Mouse (Mus musculus) regulatory T cell (primary cell): ENCODE data around the gene Micall1.

Source experiments
- in situ Hi-C: fragments of 300-600 bp; cut with MboI, MseI; formaldehyde crosslinking; loops from one replicate; pipeline ENCODE4 v1.15.1; 2025; ENCODE audit warnings: high pct_unique_total_duplicates

Micall1 gene

GRCm38 (mm10) chr15:79130782-79131181 is 22.1 kb downstream of the Micall1 start:
- in situ Hi-C loops = no loop called here

DNA sequence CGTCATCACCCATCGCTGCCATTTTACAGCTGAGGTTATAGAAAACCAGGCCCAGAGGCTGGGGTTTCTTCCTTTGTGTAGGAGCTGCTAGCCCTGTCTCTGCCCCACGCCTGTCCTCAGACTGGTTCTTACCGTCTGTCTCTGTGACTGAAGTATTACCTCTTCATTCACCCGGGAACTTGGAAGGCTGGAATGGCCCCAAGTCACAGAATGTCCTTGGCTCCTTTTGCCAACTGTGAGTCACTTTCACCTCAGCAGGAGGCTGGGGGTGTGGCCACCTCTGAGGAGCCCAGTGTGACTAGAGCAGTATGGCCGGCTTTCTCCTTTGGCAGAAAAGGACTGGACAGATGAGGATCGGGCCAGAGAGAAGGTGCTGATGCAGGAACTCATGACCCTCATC is 22.7 kb downstream of the Micall1 start:
- in situ Hi-C loops = no loop called here

DNA sequence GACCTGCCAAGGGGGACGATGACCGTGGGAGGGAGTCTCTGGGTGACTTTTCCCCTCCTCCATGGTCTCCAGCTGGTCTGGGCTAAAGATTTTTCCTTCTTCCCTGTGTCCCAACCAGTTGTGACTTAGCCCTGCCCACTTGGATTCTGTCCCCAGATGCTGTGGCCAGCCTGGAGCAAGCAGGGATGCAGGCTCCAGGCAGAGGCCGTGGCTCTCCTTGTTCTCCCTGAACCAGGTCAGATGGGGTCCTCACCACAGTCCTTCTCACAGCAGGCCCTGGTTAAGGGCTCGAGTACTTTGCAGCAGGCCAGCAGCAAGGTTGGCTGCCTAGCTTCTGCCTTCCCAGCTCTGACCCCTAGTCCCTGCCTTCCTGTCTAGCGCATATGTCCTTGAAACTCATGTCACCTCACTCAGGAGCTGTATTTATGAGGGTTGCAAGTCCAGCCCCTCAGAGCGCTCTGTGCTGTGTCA is 24.5 kb downstream of the Micall1 start:
- in situ Hi-C loops = no loop called here

GRCm38 (mm10) chr15:79134496-79135270 is 26.0 kb downstream of the Micall1 start:
- in situ Hi-C loops = no loop called here

GRCm38 (mm10) chr15:79135332-79135731 is 26.6 kb downstream of the Micall1 start:
- in situ Hi-C loops = no loop called here

DNA sequence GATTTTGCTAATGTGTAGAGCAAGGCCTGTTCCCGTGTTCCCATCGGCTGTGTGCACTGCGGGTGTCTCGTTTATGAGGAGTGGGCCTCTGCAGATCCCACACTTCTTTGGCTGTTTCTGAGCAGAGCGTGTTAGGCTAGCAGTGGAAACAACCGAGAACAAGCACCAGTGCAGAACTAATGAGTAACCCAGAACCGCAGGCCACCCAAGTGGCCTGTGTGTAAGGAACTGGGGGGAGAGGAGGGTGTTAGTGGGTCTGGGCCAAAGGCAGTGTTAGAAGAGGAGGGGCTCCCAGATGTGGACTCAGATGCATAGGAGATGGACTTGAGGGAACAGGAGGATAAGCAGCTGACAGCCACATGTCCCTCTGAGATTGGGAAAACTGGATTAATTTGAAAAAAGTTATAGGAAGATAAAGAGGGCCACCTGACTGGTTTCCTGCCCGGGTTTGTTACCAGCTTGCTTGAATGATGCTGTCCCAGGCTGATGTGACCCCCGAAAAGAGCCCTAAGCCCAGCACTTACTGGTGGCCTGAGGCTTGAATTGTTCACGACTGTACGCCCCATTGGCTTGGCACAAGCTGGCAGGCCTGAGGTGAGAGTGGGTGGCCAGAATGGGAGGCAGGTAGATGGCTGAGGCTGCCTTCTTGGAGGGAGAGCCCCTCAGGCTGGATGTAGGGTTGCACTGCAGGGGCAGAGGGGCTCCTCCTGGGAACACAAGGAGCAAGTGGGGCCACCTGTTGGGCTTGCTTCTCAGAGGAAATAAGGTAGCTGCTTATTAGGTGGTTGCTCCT is 27.3 kb downstream of the Micall1 start:
- in situ Hi-C loops = no loop called here

GRCm38 (mm10) chr15:79139640-79140039 is 30.9 kb downstream of the Micall1 start:
- in situ Hi-C loops = no loop called here

DNA sequence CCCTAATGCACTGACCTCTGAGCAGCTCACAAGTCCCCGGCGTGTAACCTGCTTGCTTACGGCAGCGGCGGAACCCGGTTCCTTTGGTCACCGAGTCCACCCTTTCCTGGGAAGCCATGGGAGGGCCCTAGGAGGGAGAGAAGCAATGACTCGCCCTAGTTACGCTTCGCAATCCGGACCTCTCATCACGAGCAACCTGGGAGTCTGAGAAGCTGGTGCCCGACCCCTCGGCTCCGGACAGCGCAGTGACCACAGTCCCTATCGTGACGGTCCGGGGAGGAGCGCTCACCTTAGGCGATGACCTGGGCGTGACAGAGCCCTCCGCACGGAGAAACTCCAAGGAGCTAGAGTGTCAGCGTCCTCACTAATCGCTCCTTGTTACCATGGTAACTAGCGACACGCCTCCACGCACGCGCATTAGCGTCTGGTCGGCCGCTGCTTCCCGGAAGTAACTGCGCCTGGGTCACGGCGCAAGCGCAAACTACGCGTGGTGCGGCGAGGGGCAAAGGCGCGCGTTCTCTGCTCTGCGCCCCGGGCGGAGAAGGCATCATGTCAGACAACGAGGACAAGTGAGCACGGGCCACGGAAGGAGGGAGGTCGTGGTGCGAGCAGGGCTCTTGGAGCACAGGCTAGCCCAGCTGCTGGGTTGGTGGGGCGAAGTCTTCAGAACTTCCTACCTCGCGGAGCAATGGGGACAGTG is 32.3 kb downstream of the Micall1 start, which contains the start of the genes Polr2f and 1700088E04Rik:
Polr2f (plus strand) TSS at position 144 of the 700 bp plus-strand sequence.
1700088E04Rik (minus strand) TSS at position 388 of the 700 bp plus-strand sequence.
- in situ Hi-C loops = no loop called here

DNA sequence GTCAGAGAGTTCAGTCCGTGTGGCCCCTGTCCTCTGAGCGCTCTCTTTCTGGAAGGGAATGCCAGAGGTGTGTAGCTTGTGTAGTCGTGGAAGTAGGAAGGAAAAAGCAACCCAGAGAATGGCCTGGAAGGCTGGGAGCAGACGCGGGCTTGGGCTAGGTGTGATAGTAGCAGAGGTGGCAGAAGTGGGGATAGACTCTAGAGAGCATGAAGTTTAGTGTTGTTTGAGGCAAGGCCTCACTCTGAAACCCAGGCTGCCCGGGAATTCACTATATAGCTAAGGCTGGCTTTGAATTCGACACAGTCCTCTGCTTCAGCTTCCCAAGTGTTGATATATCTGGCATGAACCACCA is 32.8 kb downstream of the Micall1 start:
- in situ Hi-C loops = no loop called here

GRCm38 (mm10) chr15:79143316-79143715 is 34.6 kb downstream of the Micall1 start:
- in situ Hi-C loops = no loop called here

DNA sequence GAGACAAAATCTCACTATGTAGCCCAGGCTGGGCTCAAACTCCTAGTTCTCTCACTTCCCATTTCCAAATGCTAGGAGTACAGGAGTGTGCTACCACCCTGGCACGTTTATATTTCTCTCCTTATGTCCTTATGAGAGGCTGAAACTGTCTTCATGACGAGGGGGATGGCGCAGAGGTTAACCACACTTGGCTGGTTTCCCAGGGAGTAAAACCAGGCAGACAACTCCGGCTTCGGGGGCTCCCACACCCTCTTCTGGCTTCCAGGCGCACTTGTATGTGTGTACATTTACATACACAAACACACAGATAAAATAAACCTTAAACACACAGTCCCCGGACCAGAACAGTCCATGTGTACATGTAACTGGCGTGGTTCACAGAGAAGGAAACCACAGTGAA is 35.3 kb downstream of the Micall1 start:
- in situ Hi-C loops = no loop called here

DNA sequence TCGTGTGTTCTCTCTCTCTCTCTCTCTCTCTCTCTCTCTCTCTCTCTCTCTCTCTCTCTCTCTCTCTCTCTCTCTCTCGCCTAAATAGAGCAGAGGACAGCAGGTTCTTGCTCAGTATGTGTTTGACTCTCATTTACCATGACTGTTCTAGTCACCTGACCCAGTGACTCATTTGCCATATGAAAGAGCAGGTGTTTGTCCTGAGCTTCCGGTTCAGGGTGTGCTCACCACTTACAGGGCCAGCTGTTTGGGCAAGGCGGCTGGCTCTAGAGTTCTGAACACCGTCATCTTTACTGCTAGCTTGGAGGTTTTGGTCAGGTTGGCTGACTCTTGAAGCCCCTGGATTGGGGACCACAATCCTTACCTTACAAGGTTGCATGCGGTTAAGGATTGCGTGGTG is 36.8 kb downstream of the Micall1 start:
- in situ Hi-C loops = no loop called here

- in situ Hi-C loops = no loop called here
These were observed 39.8 kb downstream of the Micall1 start for GRCm38 (mm10) chr15:79148533-79148932.

GRCm38 (mm10) chr15:79151881-79152280 is 43.2 kb downstream of the Micall1 start:
- in situ Hi-C loops = loop anchor here (25.0 kb wide), 1 partner anchor 1860 kb away; no protein-coding TSS in a partner anchor

GRCm38 (mm10) chr15:79152709-79153108 is 44.0 kb downstream of the Micall1 start:
- in situ Hi-C loops = loop anchor here (25.0 kb wide), 1 partner anchor 1860 kb away; no protein-coding TSS in a partner anchor

DNA sequence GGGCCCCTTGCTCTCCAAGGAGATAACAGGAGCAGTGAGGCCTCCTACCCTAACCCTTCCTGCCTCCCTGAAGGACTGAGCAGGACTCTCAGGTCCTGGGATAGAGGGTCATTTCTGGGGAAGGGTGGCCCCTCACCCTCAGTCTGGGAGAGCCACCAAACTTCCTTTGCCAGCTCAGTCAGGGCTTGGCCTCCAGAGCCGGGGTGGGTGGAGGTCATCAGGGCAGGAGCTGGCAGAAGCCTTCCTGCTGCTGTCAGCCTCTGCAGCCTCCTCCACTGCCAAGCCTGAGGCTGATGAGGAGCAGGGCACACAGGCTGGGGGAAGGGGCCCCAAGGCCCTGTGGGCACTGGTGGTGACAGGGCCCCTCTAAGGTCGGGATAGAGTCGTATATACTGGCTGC is 46.9 kb downstream of the Micall1 start:
- in situ Hi-C loops = loop anchor here (25.0 kb wide), 1 partner anchor 1857 kb away; no protein-coding TSS in a partner anchor

DNA sequence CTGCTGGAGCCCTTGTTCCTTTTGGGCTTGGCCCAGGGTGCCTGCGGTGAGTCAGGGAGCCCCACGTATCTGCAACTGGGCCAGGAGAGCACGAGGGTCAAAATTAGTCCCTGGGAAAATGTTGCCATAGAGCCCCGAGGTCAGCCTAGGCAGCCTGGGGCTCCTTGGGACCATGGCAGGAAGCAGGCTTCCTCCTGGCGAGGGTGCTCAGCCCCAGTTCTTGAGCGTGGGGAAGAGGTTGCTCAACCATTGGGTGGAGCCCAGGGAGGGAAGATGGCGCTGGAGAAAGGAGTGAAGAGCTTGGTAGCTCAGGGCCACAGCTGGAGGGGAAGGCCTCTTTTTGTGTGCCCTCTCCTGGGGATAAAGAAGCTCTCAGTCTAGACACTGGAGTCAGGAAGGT is 53.6 kb downstream of the Micall1 start:
- in situ Hi-C loops = loop anchor here (25.0 kb wide), 1 partner anchor 1850 kb away; no protein-coding TSS in a partner anchor

DNA sequence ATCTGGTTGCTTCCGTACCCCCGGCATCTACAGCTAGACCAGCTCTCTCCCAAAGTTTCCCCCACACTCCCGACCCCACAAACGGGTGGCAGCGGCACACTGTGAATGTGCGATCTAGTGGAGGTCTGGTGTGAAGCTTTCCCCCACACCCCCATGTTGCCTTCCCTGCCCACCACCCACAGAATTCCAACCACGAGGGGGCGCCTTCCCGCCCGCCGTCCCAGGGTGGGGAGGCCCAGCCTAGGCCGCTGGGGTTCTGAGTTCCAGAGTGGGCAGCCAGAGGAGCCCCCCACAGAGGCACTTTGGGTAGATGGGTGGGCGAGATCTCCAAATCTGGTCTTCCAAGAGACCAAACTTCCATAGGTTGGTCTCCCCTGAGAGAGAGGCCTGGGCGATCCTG is 54.1 kb downstream of the Micall1 start:
- in situ Hi-C loops = loop anchor here (25.0 kb wide), 1 partner anchor 1849 kb away; no protein-coding TSS in a partner anchor

- in situ Hi-C loops = loop anchor here (25.0 kb wide), 1 partner anchor 1848 kb away; no protein-coding TSS in a partner anchor
These were observed 55.6 kb downstream of the Micall1 start for GRCm38 (mm10) chr15:79164251-79164650.

GRCm38 (mm10) chr15:79165140-79165539 is 56.4 kb downstream of the Micall1 start, which contains the start of gene Sox10:
TSS of gene Sox10 (minus strand) at chr15:79165240.
- in situ Hi-C loops = loop anchor here (25.0 kb wide), 1 partner anchor 1847 kb away; no protein-coding TSS in a partner anchor

GRCm38 (mm10) chr15:79166712-79167111 is 58.0 kb downstream of the Micall1 start:
- in situ Hi-C loops = loop anchor here (25.0 kb wide), 1 partner anchor 1846 kb away; no protein-coding TSS in a partner anchor
